Mouse (Mus musculus) hindbrain, postnatal 0 days (tissue): ENCODE results near the gene Wdr20. TPM values are rescaled to one million over a fixed set of nuclear protein-coding genes. Genes with fewer than 3 reads are reported as not detected.
A peak's percentile ranks its signal among the peaks of the same experiment; 100 is the strongest.
"Not testable (repeated sequence)": the region's sequence is repeated elsewhere in the genome, so short reads cannot be mapped to it uniquely, and the experiment has no call there.

Experiments
- ATAC-seq: fragments of 200-750 bp; cut with Nextera tagmentation; 2 replicates; pipeline ENCODE4 v1.8.0; 2017; ENCODE audit warnings: mild to moderate bottlenecking, moderate TSS enrichment, moderate library complexity
- DNase-seq: peaks from one replicate; pipeline ENCODE4 v3.0.0-alpha.2; 2015; ENCODE audit warnings: low spot score
- H3K27ac ChIP-seq: fragments of 300-500 bp; sonication (generic); 2 replicates; pipeline ENCODE4 v1.5.1; 2014; ENCODE audit warnings: mild to moderate bottlenecking
- H3K27me3 ChIP-seq: fragments of 300-500 bp; sonication (generic); 2 replicates; pipeline ENCODE4 v1.6.1; 2014; ENCODE audit warnings: low read length, mixed read lengths; ENCODE audit not compliant: insufficient read depth
- H3K36me3 ChIP-seq: fragments of 300-500 bp; sonication (generic); 2 replicates; pipeline ENCODE4 v1.6.1; 2014; ENCODE audit warnings: low read length, mixed read lengths; ENCODE audit not compliant: insufficient read depth
- H3K4me1 ChIP-seq: fragments of 300-500 bp; sonication (generic); 2 replicates; pipeline ENCODE4 v1.6.1; 2014; ENCODE audit warnings: antibody characterized with exemption, low read length, mixed read lengths; ENCODE audit not compliant: insufficient read depth
- H3K4me2 ChIP-seq: fragments of 300-500 bp; sonication (generic); 2 replicates; pipeline ENCODE4 v1.6.1; 2014; ENCODE audit warnings: low read depth, mild to moderate bottlenecking, low read length, moderate library complexity, mixed read lengths
- H3K4me3 ChIP-seq: fragments of 300-500 bp; sonication (generic); 2 replicates; pipeline ENCODE4 v1.5.1; 2014; ENCODE audit warnings: low read length
- H3K9ac ChIP-seq: fragments of 300-500 bp; sonication (generic); replicated peaks from 2 replicates; pipeline ENCODE4 v1.6.1; 2014; ENCODE audit warnings: mild to moderate bottlenecking, low read length, moderate library complexity, mixed read lengths
- H3K9me3 ChIP-seq: fragments of 300-500 bp; sonication (generic); 2 replicates; pipeline ENCODE4 v1.6.1; 2016; ENCODE audit warnings: low read length, mixed read lengths
- CTCF ChIP-seq: IDR thresholded peaks from 2 replicates; pipeline ENCODE4 v1.5.1; 2016; ENCODE audit warnings: antibody characterized with exemption, control low read depth, low read depth
- WGBS: fragments of 180-500 bp; shearing (Covaris S2); extraction: QIAGEN DNeasy Blood & Tissue Kit; methylation state at CpG from one replicate; pipeline ENCODE4 v1.1.7; 2014; 5-methylcytosine and 5-hydroxymethylcytosine counted together
- polyA plus RNA-seq: library from polyadenylated mRNA; unstranded; fragments of >200 nt; fragmentation: Nextera tagmentation; extraction: Ambion mirVana; gene quantifications from 2 replicates; pipeline ENCODE4 v1.2.1, GENCODE M21; 2015
- total RNA-seq: library from RNA; depleted of rRNA; stranded (reverse); fragments of >200 nt; gene quantifications from 2 replicates; pipeline ENCODE4 v1.2.3, GENCODE M21; 2014

The Wdr20 gene
- total and polyA plus RNA-seq, 2 experiments from 2014 or later: 17.1 to 28.8 TPM

DNA sequence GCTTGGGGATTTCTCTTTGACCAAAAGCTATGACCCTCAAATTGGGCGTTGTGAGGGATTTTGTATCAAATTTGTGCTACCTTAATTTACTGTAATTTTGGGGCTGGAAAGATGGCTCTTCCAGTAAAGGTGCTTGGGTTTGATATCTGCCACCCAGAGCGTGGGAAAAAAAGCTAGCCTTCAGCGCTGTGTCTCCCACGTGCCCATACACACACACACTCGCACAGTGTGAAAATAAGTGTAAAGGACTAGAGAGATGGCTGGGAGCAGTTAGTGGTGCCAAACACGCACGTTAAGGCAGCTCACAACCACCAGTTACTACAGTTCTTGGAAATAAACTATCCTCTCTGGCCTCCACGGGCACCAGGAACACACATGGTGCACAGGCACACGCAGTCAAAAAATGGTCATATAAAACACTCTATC, 40.8 kb upstream of the Wdr20 start:
- peak overlapping the region; percentile 93 for H3K4me3 ChIP-seq
- no peak for TF ChIP-seq CTCF
- H3K27ac ChIP-seq: peak overlapping the region; percentile 87
- no peak for DNase-seq
- ATAC-seq: no peak
- WGBS: 42% methylated on average over 9 of the region's 9 CpGs
- peaks cover 4% of the 10 kb centered on the region; the same call in 1 of the 2 replicates for H3K36me3 ChIP-seq
- H3K9ac ChIP-seq: peak overlapping the region; percentile 98
- no peaks in the 10 kb centered on the region for H3K9me3 ChIP-seq
- H3K4me1 ChIP-seq: no peaks in the 10 kb centered on the region; the same call in 1 of the 2 replicates
- peak overlapping the region; percentile 90 for H3K4me2 ChIP-seq
- H3K27me3 ChIP-seq: no peaks in the 10 kb centered on the region

DNA sequence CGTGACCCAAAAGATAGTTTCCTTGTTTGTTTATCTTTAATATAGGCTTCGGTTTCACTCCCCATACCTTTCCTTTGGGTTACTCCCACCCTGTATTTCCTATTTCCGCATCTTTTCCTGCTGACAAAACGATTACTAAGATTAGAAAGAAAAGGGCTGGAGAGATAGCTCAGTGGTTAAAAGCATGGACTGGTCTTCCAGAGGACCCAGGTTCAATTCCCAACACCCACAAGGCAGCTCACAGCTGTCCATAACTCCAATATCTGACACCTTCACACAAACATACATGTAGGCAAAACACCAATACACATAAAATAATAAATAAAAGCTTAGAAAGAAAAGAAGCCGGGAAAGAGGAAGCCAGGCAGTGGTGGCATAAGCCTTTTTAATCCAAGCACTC, 40.3 kb upstream of the Wdr20 start:
- H3K27ac ChIP-seq: no peak overlapping the region
- H3K4me1 ChIP-seq: no peaks in the 10 kb centered on the region; the same call in 1 of the 2 replicates
- no peak overlapping the region for H3K4me2 ChIP-seq
- no peak overlapping the region for H3K9ac ChIP-seq
- 75% methylated on average over 5 of the region's 5 CpGs for WGBS
- H3K4me3 ChIP-seq: no peak overlapping the region
- ATAC-seq (no peak), DNase-seq (no peak)
- no peaks in the 10 kb centered on the region for H3K9me3 ChIP-seq
- H3K36me3 ChIP-seq: peaks cover 4% of the 10 kb centered on the region; the same call in 1 of the 2 replicates
- TF ChIP-seq CTCF: no peak
- H3K27me3 ChIP-seq: no peaks in the 10 kb centered on the region

DNA sequence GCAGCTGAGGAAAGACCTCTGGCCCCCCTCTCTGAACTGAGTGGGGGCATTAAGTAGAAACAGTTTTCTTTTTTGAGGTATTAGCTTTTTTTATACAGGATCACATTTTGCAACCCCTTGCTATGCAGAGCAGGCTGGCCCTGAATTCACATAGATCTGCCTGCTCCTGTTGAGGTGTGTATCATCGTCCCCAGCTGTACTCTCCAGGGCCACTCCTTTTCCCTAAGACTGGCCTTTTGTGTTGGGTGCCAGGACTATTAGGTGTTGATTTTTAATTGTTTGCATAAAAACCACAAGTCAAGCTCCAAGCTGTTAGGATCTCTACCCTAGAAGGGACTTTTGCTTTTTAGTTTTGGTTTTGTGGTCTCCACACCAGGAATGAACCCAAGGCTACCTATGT, 39.7 kb upstream of the Wdr20 start:
- no peak overlapping the region for H3K4me3 ChIP-seq
- H3K9ac ChIP-seq: no peak overlapping the region
- ATAC-seq (no peak), DNase-seq (no peak)
- H3K36me3 ChIP-seq: peaks cover 4% of the 10 kb centered on the region; the same call in 1 of the 2 replicates
- WGBS: 87% methylated on average over 1 of the region's 1 CpGs
- TF ChIP-seq CTCF: no peak
- no peaks in the 10 kb centered on the region for H3K9me3 ChIP-seq
- no peak overlapping the region for H3K4me2 ChIP-seq
- no peaks in the 10 kb centered on the region for H3K27me3 ChIP-seq
- H3K27ac ChIP-seq: no peak overlapping the region
- H3K4me1 ChIP-seq: no peaks in the 10 kb centered on the region; the same call in 1 of the 2 replicates

DNA sequence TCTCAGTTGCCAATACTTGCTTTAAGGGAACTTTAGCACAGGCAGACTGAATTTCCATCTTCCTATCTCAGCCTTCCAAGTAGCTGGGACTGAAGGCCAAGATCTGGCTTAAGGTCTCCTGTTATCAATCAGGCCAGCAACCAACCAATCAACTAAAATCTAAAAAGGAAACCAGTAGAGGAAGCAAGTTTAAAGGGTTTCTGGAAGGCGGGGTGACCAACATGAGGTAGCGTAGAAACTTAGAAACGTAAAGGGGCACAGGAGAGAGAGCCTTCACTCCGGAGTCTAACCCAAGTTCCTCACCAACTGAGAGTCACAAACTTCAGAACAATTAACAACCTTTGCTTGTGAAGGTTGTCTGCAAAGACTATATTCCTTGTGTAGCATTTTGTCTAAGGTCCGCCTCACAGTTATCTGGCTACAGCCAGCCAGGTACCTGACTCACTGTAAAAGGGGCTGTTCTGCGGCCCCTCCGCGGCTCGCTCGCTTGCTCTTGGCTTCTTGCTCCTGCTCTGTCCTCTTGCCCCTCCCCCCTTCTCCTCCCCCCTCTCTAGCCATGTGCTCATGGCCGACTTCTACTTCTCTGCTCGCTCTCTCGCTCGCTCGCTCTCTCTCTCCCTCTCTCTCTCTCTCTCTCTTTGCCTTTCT, 39.1 kb upstream of the Wdr20 start:
- H3K27me3 ChIP-seq: no peaks in the 10 kb centered on the region
- H3K9ac ChIP-seq: no peak overlapping the region
- no peaks in the 10 kb centered on the region; the same call in 1 of the 2 replicates for H3K4me1 ChIP-seq
- peaks cover 4% of the 10 kb centered on the region; the same call in 1 of the 2 replicates for H3K36me3 ChIP-seq
- 51% methylated on average over 15 of the region's 15 CpGs for WGBS
- no peak overlapping the region for H3K4me3 ChIP-seq
- H3K27ac ChIP-seq: no peak overlapping the region
- ATAC-seq: no peak
- no peaks in the 10 kb centered on the region for H3K9me3 ChIP-seq
- no peak for TF ChIP-seq CTCF
- DNase-seq: no peak
- no peak overlapping the region for H3K4me2 ChIP-seq

DNA sequence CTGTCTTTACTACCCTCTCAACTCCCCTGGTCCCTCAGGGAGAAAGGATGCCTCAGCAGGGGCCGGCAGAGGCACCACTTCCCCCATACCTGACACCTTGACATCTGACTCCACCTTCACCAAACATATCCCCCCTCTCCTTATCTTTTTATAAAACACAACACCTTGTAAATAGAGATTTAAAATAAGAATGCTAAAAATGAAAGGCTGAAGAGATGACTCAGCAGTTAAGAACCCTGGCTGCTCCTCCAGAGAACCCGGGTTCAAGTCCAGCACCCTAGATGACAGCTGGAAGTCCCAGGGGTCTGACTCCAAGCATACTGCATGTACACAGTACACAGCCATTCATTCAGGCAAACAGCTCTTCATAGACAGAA, 38.6 kb upstream of the Wdr20 start:
- no peak for TF ChIP-seq CTCF
- no peak for ATAC-seq
- no peak overlapping the region for H3K4me3 ChIP-seq
- H3K4me2 ChIP-seq: no peak overlapping the region
- H3K4me1 ChIP-seq: no peaks in the 10 kb centered on the region; the same call in 1 of the 2 replicates
- no peaks in the 10 kb centered on the region for H3K27me3 ChIP-seq
- peaks cover 4% of the 10 kb centered on the region; the same call in 1 of the 2 replicates for H3K36me3 ChIP-seq
- no peak for DNase-seq
- WGBS: 60% methylated on average over 2 of the region's 2 CpGs
- no peak overlapping the region for H3K27ac ChIP-seq
- H3K9me3 ChIP-seq: no peaks in the 10 kb centered on the region
- H3K9ac ChIP-seq: no peak overlapping the region

DNA sequence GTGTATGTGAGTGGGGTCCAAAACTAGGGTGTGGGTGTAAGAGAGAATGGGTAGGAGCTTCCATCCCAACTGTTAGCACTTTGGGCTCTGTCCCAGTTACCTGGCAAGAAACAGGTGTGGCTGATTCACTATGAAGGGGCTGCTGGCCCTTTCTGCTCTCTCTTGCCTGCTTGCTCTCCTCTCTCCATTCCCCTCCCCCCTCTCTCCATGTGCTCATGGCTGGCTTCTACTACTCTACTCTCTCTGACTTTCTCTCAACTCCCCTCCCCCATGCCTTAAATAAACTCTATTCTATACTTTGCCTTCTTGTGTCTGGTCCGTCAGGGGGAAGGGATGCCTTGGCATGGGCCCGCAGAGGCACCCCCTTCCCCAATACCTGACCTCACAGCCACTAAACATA, 37.0 kb upstream of the Wdr20 start:
- H3K4me2 ChIP-seq: no peak overlapping the region
- DNase-seq (no peak), ATAC-seq (no peak)
- 60% methylated on average over 2 of the region's 2 CpGs for WGBS
- no peak for TF ChIP-seq CTCF
- no peaks in the 10 kb centered on the region for H3K36me3 ChIP-seq
- H3K4me3 ChIP-seq: no peak overlapping the region
- no peak overlapping the region for H3K27ac ChIP-seq
- no peaks in the 10 kb centered on the region for H3K4me1 ChIP-seq
- H3K9me3 ChIP-seq: no peaks in the 10 kb centered on the region
- no peaks in the 10 kb centered on the region for H3K27me3 ChIP-seq
- no peak overlapping the region for H3K9ac ChIP-seq

DNA sequence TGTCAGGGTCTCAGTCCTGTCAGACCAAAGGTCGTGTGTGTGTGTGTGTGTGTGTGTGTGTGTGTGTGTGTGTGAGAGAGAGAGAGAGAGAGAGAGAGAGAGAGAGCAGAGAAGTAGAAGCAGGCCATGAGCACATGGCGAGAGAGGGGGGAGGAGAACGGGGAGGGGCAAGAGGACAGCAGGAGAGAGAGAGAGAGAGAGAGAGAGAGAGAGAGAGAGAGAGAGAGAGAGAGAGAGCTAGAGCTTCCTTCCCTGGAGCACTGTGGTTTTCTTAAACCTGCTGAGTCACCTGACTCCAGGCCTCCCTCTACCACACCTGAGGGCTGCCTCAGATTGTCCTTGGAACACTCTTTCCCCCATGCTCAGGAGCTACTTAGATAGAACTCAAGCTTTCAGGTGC, 36.4 kb upstream of the Wdr20 start:
- not testable (repeated sequence) for DNase-seq, H3K4me3 ChIP-seq, H3K9me3 ChIP-seq, H3K27me3 ChIP-seq, H3K9ac ChIP-seq, H3K4me1 ChIP-seq, H3K27ac ChIP-seq, H3K4me2 ChIP-seq, H3K36me3 ChIP-seq, ATAC-seq
- 50% methylated on average over 3 of the region's 3 CpGs for WGBS
